13 mouse cellular contexts compared by ENCODE assay signal in genomic region chr14:120154413-120154812, GRCm38 (mm10).
DNase-seq lines count a peak whose midpoint lies in the region; ATAC-seq and TF ChIP-seq lines count a peak whose summit lies in the region.
"Had no signal": no experiment of that assay in that cellular context is flagged by ENCODE, and none has a peak within 500 bp of the region (broad histone marks: within the 10 kb centered on the region; RNA-seq: fewer than 3 reads in every experiment).

No protein-coding gene starts in this region.

- no peak for TF ChIP-seq CTCF in left cerebral cortex, adult 2 months (IDR thresholded peaks at IDR 0.05)
- TF ChIP-seq CTCF in forebrain, postnatal 0 days (IDR thresholded peaks at IDR 0.05; ENCODE audit: low read depth) = no peak

- TF ChIP-seq POLR2A in limb, embryonic 14.5 days (IDR thresholded peaks at IDR 0.05; ENCODE audit: borderline replicate concordance, extremely low read depth, insufficient read depth, insufficient read length) = no peak

- DNase-seq in left cerebral cortex, adult 2 months (ENCODE audit: extremely low spot score in 1 of 2, low spot score in 2 of 2) = no peak
- DNase-seq in left cerebral cortex, postnatal 14 days (ENCODE audit: low spot score in 2 of 2) = no peak
- no peak for DNase-seq in forebrain, postnatal 0 days
- DNase-seq in limb, embryonic 14.5 days (ENCODE audit: low spot score) = no peak
- no peak for DNase-seq in T-cell, adult 2 months (ENCODE audit: low spot score)
- DNase-seq in thymus, postnatal 14 days = no peak
- no peak for DNase-seq in thymus, postnatal 0 days (ENCODE audit: low spot score)
- DNase-seq: heart, postnatal 36 days; kidney, adult 18-20 months; lung, postnatal 36 days; right cerebral cortex, postnatal 14 days; thymus, postnatal 25 days had no signal

- H3K4me2 ChIP-seq in forebrain, postnatal 0 days (ENCODE audit: low read depth) = peak overlapping the region; percentile 19; the same call in 1 of the 2 replicates
- H3K4me2 ChIP-seq in limb, embryonic 14.5 days (replicated peaks; ENCODE audit: low read depth, low read length, severe bottlenecking) = peak overlapping the region; percentile 34
- H3K4me2 ChIP-seq in neural tube, embryonic 13.5 days = peak overlapping the region; percentile 40

- H3K4me3 ChIP-seq in left cerebral cortex, adult 2 months = no peak overlapping the region
- H3K4me3 ChIP-seq in forebrain, postnatal 0 days (ENCODE audit: low read depth, low read length) = no peak overlapping the region
- H3K4me3 ChIP-seq in limb, embryonic 14.5 days (replicated peaks; ENCODE audit: low read length) = no peak overlapping the region
- no peak overlapping the region for H3K4me3 ChIP-seq in neural tube, embryonic 13.5 days

- peaks cover 15% of the 10 kb centered on the region; the same call in 1 of the 2 replicates for H3K4me1 ChIP-seq in forebrain, postnatal 0 days (ENCODE audit: insufficient read depth)
- peaks cover 64% of the 10 kb centered on the region for H3K4me1 ChIP-seq in limb, embryonic 14.5 days (ENCODE audit: control insufficient read depth, insufficient read depth, low read length)
- H3K4me1 ChIP-seq in neural tube, embryonic 13.5 days (replicated peaks) = peaks cover 21% of the 10 kb centered on the region

- 0 out of 2 replicates have a peak overlapping the region, but pooled peaks have one; percentile 2 for H3K9ac ChIP-seq in forebrain, postnatal 0 days
- H3K9ac ChIP-seq in limb, embryonic 14.5 days (ENCODE audit: low read depth, low read length, severe bottlenecking) = no peak overlapping the region; the same call in 1 of the 2 replicates
- no peak overlapping the region for H3K9ac ChIP-seq in neural tube, embryonic 13.5 days

- no peaks in the 10 kb centered on the region for H3K36me3 ChIP-seq in forebrain, postnatal 0 days (ENCODE audit: insufficient read depth)
- H3K36me3 ChIP-seq in limb, embryonic 14.5 days (ENCODE audit: control insufficient read depth, insufficient read depth, low read length) = no peaks in the 10 kb centered on the region
- no peaks in the 10 kb centered on the region for H3K36me3 ChIP-seq in neural tube, embryonic 13.5 days

- 35% methylated on average over 7 of the region's 7 CpGs for WGBS in forebrain, postnatal 0 days
- WGBS in limb, embryonic 14.5 days = 23% methylated on average over 7 of the region's 7 CpGs
- WGBS in neural tube, embryonic 13.5 days = 42% methylated on average over 7 of the region's 7 CpGs

- peak overlapping the region; percentile 90 for H3K27ac ChIP-seq in left cerebral cortex, adult 2 months
- no peak overlapping the region for H3K27ac ChIP-seq in forebrain, postnatal 0 days (ENCODE audit: low read depth, low read length)
- peak overlapping the region; percentile 83 for H3K27ac ChIP-seq in limb, embryonic 14.5 days (replicated peaks; ENCODE audit: low read depth, low read length)
- H3K27ac ChIP-seq in neural tube, embryonic 13.5 days (replicated peaks) = no peak overlapping the region

- H3K27me3 ChIP-seq in forebrain, postnatal 0 days (ENCODE audit: insufficient read depth, low read length) = no peaks in the 10 kb centered on the region
- H3K27me3 ChIP-seq in limb, embryonic 14.5 days (ENCODE audit: control insufficient read depth, insufficient read depth, low read length) = no peaks in the 10 kb centered on the region
- H3K27me3 ChIP-seq in neural tube, embryonic 13.5 days = no peaks in the 10 kb centered on the region

- no peaks in the 10 kb centered on the region for H3K9me3 ChIP-seq in forebrain, postnatal 0 days (ENCODE audit: low read length)
- H3K9me3 ChIP-seq in limb, embryonic 14.5 days (ENCODE audit: control insufficient read depth, low read length) = no peaks in the 10 kb centered on the region
- no peaks in the 10 kb centered on the region for H3K9me3 ChIP-seq in neural tube, embryonic 13.5 days

- no peak for ATAC-seq in forebrain, postnatal 0 days
- no peak for ATAC-seq in limb, embryonic 14.5 days (ENCODE audit: low FRiP score, low read depth)
- peak; percentile 50; the same call in 1 of the 2 replicates for ATAC-seq in neural tube, embryonic 13.5 days (ENCODE audit: low read depth)

- intact Hi-C loops in left cerebral cortex, adult 2 months (cut with DNase I) = no loop called here
- intact Hi-C loops in left cerebral cortex, postnatal 14 days (cut with DNase I) = no loop called here

Comparison
In these comparisons a context has a peak if more than half of its experiments do, and no peak if none do; other contexts are left out.
1. H3K27ac ChIP-seq: peak in left cerebral cortex, adult 2 months (single experiment) and limb, embryonic 14.5 days (single experiment); none in forebrain, postnatal 0 days (single experiment) and neural tube, embryonic 13.5 days (single experiment).
2. Peak in every context shown above with its lines, with median percentiles within 50 percentile points of each other: H3K4me2 ChIP-seq.